Mouse (Mus musculus): Measurements from ENCODE around the gene Hrh2. TPM values are rescaled to one million over a fixed set of nuclear protein-coding genes. Genes with fewer than 3 reads are reported as not detected.

Hrh2 gene
- polyA plus RNA-seq, 1 experiment from 2014 or later = 0.08 TPM

DNA sequence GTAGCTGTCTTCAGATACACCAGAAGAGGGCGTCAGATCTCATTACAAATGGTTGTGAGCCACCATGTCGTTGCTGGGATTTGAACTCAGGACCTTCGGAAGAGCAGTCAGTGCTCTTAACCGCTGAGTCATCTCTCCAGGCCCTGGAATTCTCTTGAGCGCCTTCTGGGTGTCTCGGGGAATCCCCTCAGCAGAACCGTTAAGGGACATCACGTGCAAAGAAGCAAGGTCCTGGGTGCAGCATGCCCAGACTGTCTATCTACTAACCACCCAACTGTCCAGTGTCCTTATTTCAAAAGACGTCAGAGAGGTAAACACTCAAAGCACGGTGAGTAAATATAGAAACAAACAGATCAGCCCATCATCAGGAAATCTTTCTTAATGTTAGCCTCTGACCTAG, 27.5 kb upstream of the Hrh2 start:
- no peaks in the 10 kb centered on the region for H3K9me3 ChIP-seq (replicated peaks)
- H3K9ac ChIP-seq = no peak overlapping the region
- no peak overlapping the region for H3K4me3 ChIP-seq
- H3K27me3 ChIP-seq = no peaks in the 10 kb centered on the region
- no peak overlapping the region for H3K4me2 ChIP-seq
- 91% methylated on average over 10 of the region's 10 CpGs for WGBS
- H3K4me1 ChIP-seq = peaks cover 4% of the 10 kb centered on the region
- no peak for ATAC-seq
- H3K27ac ChIP-seq = no peak overlapping the region
- no peaks in the 10 kb centered on the region for H3K36me3 ChIP-seq (ENCODE audit: poor library complexity, severe bottlenecking)

- Histone ChIP-seq H3K4me2 (no peak overlapping the region), H3K27me3 (no peaks in the 10 kb centered on the region), H3K9ac (no peak overlapping the region), H3K27ac (no peak overlapping the region), H3K36me3 (ENCODE audit: poor library complexity, severe bottlenecking) (no peaks in the 10 kb centered on the region), H3K4me1 (no peaks in the 10 kb centered on the region), H3K4me3 (no peak overlapping the region), H3K9me3 (replicated peaks) (no peaks in the 10 kb centered on the region)
- 87% methylated on average over 6 of the region's 6 CpGs for WGBS
- ATAC-seq = no peak
These were observed 26.9 kb upstream of the Hrh2 start for GRCm38 (mm10) chr13:54165066-54165465.

GRCm38 (mm10) chr13:54165765-54166164, 26.2 kb upstream of the Hrh2 start:
- 81% methylated on average over 6 of the region's 6 CpGs for WGBS
- H3K36me3 ChIP-seq (ENCODE audit: poor library complexity, severe bottlenecking) = no peaks in the 10 kb centered on the region
- no peak overlapping the region for H3K27ac ChIP-seq

DNA sequence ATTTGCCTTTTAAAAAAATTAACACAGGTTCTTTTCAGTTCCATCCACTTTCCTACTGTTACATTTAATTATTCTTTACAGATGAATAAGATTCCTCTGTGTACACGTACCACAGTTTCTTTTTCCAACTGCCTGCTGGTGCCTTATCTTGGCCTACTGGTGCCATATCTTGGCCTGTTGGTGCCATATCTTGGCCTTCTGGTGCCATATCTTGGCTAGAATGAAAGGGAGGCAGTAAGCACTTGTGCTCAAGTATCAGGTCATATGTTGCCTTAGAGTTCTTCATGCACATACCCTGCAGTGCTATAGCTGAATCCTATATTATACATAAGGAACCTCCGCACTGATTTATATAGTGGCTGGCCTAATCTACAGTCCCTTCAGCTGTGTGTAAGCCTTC, 24.9 kb upstream of the Hrh2 start:
- H3K9me3 ChIP-seq (replicated peaks) = no peaks in the 10 kb centered on the region
- no peak overlapping the region for H3K4me3 ChIP-seq
- no peaks in the 10 kb centered on the region for H3K27me3 ChIP-seq
- no peaks in the 10 kb centered on the region for H3K36me3 ChIP-seq (ENCODE audit: poor library complexity, severe bottlenecking)
- no peaks in the 10 kb centered on the region for H3K4me1 ChIP-seq
- WGBS = 92% methylated on average over 2 of the region's 2 CpGs
- H3K9ac ChIP-seq = no peak overlapping the region
- ATAC-seq = no peak
- H3K4me2 ChIP-seq = no peak overlapping the region
- no peak overlapping the region for H3K27ac ChIP-seq

More at GRCm38 (mm10) chr13:54165765-54166164, 26.2 kb upstream of the Hrh2 start:
- H3K4me2 ChIP-seq = no peak overlapping the region
- H3K4me1 ChIP-seq = no peaks in the 10 kb centered on the region
- H3K27me3 ChIP-seq = no peaks in the 10 kb centered on the region
- H3K9ac ChIP-seq = no peak overlapping the region
- H3K4me3 ChIP-seq = no peak overlapping the region
- no peaks in the 10 kb centered on the region for H3K9me3 ChIP-seq (replicated peaks)
- ATAC-seq = no peak

- Histone ChIP-seq H3K27ac (no peak overlapping the region), H3K9ac (no peak overlapping the region), H3K36me3 (ENCODE audit: poor library complexity, severe bottlenecking) (no peaks in the 10 kb centered on the region), H3K27me3 (no peaks in the 10 kb centered on the region), H3K4me3 (no peak overlapping the region), H3K9me3 (replicated peaks) (no peaks in the 10 kb centered on the region), H3K4me1 (no peaks in the 10 kb centered on the region), H3K4me2 (no peak overlapping the region)
- WGBS = 80% methylated on average over 8 of the region's 8 CpGs
- ATAC-seq = no peak
These were observed 23.3 kb upstream of the Hrh2 start for GRCm38 (mm10) chr13:54168675-54169074.

GRCm38 (mm10) chr13:54170288-54170687, 21.6 kb upstream of the Hrh2 start:
- Histone ChIP-seq H3K4me2 (no peak overlapping the region), H3K9ac (no peak overlapping the region), H3K4me3 (no peak overlapping the region), H3K36me3 (ENCODE audit: poor library complexity, severe bottlenecking) (no peaks in the 10 kb centered on the region), H3K27ac (no peak overlapping the region), H3K27me3 (no peaks in the 10 kb centered on the region), H3K4me1 (no peaks in the 10 kb centered on the region), H3K9me3 (replicated peaks) (no peaks in the 10 kb centered on the region)
- 90% methylated on average over 6 of the region's 6 CpGs for WGBS
- no peak for ATAC-seq

DNA sequence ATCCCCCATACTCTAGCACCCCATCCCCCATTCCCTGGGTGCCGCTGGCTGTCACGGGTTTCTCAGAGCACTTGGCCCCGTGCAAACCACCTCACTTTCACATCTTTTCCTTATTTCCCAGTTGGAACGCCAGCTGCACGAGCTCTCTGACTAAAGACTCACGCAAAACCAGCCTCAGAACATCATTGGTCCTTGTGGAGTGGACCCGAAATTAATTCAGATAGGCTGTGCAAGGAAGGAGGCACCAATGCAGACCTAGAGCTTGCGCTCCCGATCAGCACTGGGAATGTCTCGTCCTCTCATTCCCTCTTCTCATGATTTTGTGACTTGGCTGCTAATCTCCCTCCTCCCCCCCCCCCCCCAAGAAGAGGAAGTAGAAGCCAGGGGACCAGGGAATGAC, 20.6 kb upstream of the Hrh2 start:
- Histone ChIP-seq H3K4me2 (no peak overlapping the region), H3K27me3 (no peaks in the 10 kb centered on the region), H3K27ac (no peak overlapping the region), H3K4me3 (no peak overlapping the region), H3K36me3 (ENCODE audit: poor library complexity, severe bottlenecking) (no peaks in the 10 kb centered on the region), H3K4me1 (no peaks in the 10 kb centered on the region), H3K9me3 (replicated peaks) (no peaks in the 10 kb centered on the region), H3K9ac (no peak overlapping the region)
- WGBS = 81% methylated on average over 10 of the region's 10 CpGs
- no peak for ATAC-seq

- ATAC-seq = no peak
- 66% methylated on average over 3 of the region's 3 CpGs for WGBS
- H3K27ac ChIP-seq = no peak overlapping the region
These were observed 20.2 kb upstream of the Hrh2 start for GRCm38 (mm10) chr13:54171761-54172160.

GRCm38 (mm10) chr13:54173941-54174340, 18.0 kb upstream of the Hrh2 start:
- H3K4me1 ChIP-seq = no peaks in the 10 kb centered on the region
- 78% methylated on average over 2 of the region's 2 CpGs for WGBS
- no peak overlapping the region for H3K4me3 ChIP-seq
- H3K27ac ChIP-seq = no peak overlapping the region
- no peak overlapping the region for H3K9ac ChIP-seq
- no peaks in the 10 kb centered on the region for H3K9me3 ChIP-seq (replicated peaks)
- no peaks in the 10 kb centered on the region for H3K36me3 ChIP-seq (ENCODE audit: poor library complexity, severe bottlenecking)
- no peaks in the 10 kb centered on the region for H3K27me3 ChIP-seq
- no peak overlapping the region for H3K4me2 ChIP-seq
- no peak for ATAC-seq

More at GRCm38 (mm10) chr13:54171761-54172160, 20.2 kb upstream of the Hrh2 start:
- no peaks in the 10 kb centered on the region for H3K4me1 ChIP-seq
- no peak overlapping the region for H3K4me3 ChIP-seq
- H3K27me3 ChIP-seq = no peaks in the 10 kb centered on the region
- H3K9ac ChIP-seq = no peak overlapping the region
- H3K9me3 ChIP-seq (replicated peaks) = no peaks in the 10 kb centered on the region
- no peaks in the 10 kb centered on the region for H3K36me3 ChIP-seq (ENCODE audit: poor library complexity, severe bottlenecking)
- H3K4me2 ChIP-seq = no peak overlapping the region

- Histone ChIP-seq H3K9me3 (replicated peaks) (no peaks in the 10 kb centered on the region), H3K9ac (no peak overlapping the region), H3K4me1 (no peaks in the 10 kb centered on the region), H3K27ac (no peak overlapping the region), H3K4me2 (no peak overlapping the region), H3K4me3 (no peak overlapping the region), H3K27me3 (no peaks in the 10 kb centered on the region), H3K36me3 (ENCODE audit: poor library complexity, severe bottlenecking) (no peaks in the 10 kb centered on the region)
- ATAC-seq = no peak
- WGBS = 91% methylated on average over 4 of the region's 4 CpGs
These were observed 17.2 kb upstream of the Hrh2 start for GRCm38 (mm10) chr13:54174703-54175102.

- no peak overlapping the region for H3K4me2 ChIP-seq
- no peak overlapping the region for H3K9ac ChIP-seq
- 88% methylated on average over 8 of the region's 8 CpGs for WGBS
- H3K4me1 ChIP-seq = no peaks in the 10 kb centered on the region
- no peak overlapping the region for H3K4me3 ChIP-seq
- H3K27me3 ChIP-seq = no peaks in the 10 kb centered on the region
- no peak for ATAC-seq
- no peaks in the 10 kb centered on the region for H3K36me3 ChIP-seq (ENCODE audit: poor library complexity, severe bottlenecking)
- H3K9me3 ChIP-seq (replicated peaks) = no peaks in the 10 kb centered on the region
- H3K27ac ChIP-seq = no peak overlapping the region
These were observed 16.5 kb upstream of the Hrh2 start for GRCm38 (mm10) chr13:54175426-54175825.

GRCm38 (mm10) chr13:54176406-54177020, 15.4 kb upstream of the Hrh2 start:
- 95% methylated on average over 4 of the region's 4 CpGs for WGBS
- H3K4me1 ChIP-seq = no peaks in the 10 kb centered on the region
- no peaks in the 10 kb centered on the region for H3K27me3 ChIP-seq
- H3K4me3 ChIP-seq = no peak overlapping the region
- ATAC-seq = no peak
- H3K36me3 ChIP-seq (ENCODE audit: poor library complexity, severe bottlenecking) = no peaks in the 10 kb centered on the region
- no peak overlapping the region for H3K4me2 ChIP-seq
- H3K9me3 ChIP-seq (replicated peaks) = no peaks in the 10 kb centered on the region
- H3K27ac ChIP-seq = no peak overlapping the region
- H3K9ac ChIP-seq = no peak overlapping the region

DNA sequence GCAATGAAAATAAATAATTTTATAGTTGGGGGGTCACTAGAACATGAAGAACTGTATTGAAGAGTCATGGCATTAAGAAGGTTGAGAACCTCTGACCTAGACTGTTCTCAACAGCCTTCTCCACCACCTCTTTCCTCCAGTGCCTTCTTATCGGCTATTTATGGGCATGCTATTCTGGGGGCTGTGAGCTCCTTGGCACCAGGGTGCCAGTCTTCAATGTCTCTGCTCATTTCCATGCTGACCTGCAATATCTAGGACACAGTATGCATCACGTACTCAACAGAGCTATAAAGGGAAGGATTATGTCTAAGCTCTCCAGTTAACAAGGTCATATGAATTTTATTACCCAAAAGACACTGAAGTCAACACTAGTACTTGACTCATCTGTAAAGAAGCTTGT, 14.6 kb upstream of the Hrh2 start:
- Histone ChIP-seq H3K4me1 (no peaks in the 10 kb centered on the region), H3K9ac (no peak overlapping the region), H3K4me3 (no peak overlapping the region), H3K9me3 (replicated peaks) (no peaks in the 10 kb centered on the region), H3K36me3 (ENCODE audit: poor library complexity, severe bottlenecking) (no peaks in the 10 kb centered on the region), H3K27me3 (no peaks in the 10 kb centered on the region), H3K4me2 (no peak overlapping the region), H3K27ac (no peak overlapping the region)
- ATAC-seq = no peak
- WGBS = 91% methylated on average over 2 of the region's 2 CpGs

Measured in forebrain, embryonic 13.5 days (tissue).